Mouse (Mus musculus): ENCODE data around the gene Smo. TPM values are rescaled to one million over a fixed set of nuclear protein-coding genes. Genes with fewer than 3 reads are reported as not detected.
"Not testable (repeated sequence)": the region's sequence is repeated elsewhere in the genome, so short reads cannot be mapped to it uniquely, and the experiment has no call there.

The Smo gene
- total RNA-seq, 2 experiments from 2014 or later, result 14.2 to 16.0 TPM

GRCm38 (mm10) chr6:29726576-29727200 lies 8.6 kb upstream of the Smo start:
- no peak for DNase-seq (ENCODE audit: low spot score in 2 of 2)

GRCm38 (mm10) chr6:29728035-29728434 lies 7.3 kb upstream of the Smo start:
- DNase-seq (ENCODE audit: low spot score in 2 of 2), result no peak

- DNase-seq (ENCODE audit: low spot score in 2 of 2), result no peak
Measured at GRCm38 (mm10) chr6:29729491-29729890, 5.8 kb upstream of the Smo start.

- DNase-seq (ENCODE audit: low spot score in 2 of 2), result peak; percentile 36 to 52
Measured at GRCm38 (mm10) chr6:29735689-29736451, 567 bp downstream of the Smo start.

GRCm38 (mm10) chr6:29736610-29737458 lies 1.5 kb downstream of the Smo start:
- no peak for DNase-seq (ENCODE audit: low spot score in 2 of 2)

- DNase-seq (ENCODE audit: low spot score in 2 of 2), result no peak
Measured at GRCm38 (mm10) chr6:29751466-29752152, 16.3 kb downstream of the Smo start.

GRCm38 (mm10) chr6:29753336-29753735 lies 18.0 kb downstream of the Smo start:
- no peak for DNase-seq (ENCODE audit: low spot score in 2 of 2)

GRCm38 (mm10) chr6:29756001-29756400 lies 20.7 kb downstream of the Smo start:
- no peak for DNase-seq (ENCODE audit: low spot score in 2 of 2)

- DNase-seq (ENCODE audit: low spot score in 2 of 2), result no peak
Measured at GRCm38 (mm10) chr6:29756476-29756875, 21.2 kb downstream of the Smo start.

- peak; percentile 76 to 85 for DNase-seq (ENCODE audit: low spot score in 2 of 2)
Measured at GRCm38 (mm10) chr6:29758417-29758816, 23.1 kb downstream of the Smo start.

GRCm38 (mm10) chr6:29759012-29759679 lies 23.8 kb downstream of the Smo start:
- no peak for DNase-seq (ENCODE audit: low spot score in 2 of 2)

- not testable (repeated sequence) for DNase-seq (ENCODE audit: low spot score in 2 of 2)
Measured at GRCm38 (mm10) chr6:29760397-29760796, 25.1 kb downstream of the Smo start.

GRCm38 (mm10) chr6:29761282-29761681 lies 26.0 kb downstream of the Smo start:
- DNase-seq (ENCODE audit: low spot score in 2 of 2), result no peak

GRCm38 (mm10) chr6:29762524-29762923 lies 27.2 kb downstream of the Smo start:
- DNase-seq (ENCODE audit: low spot score in 2 of 2), result no peak

GRCm38 (mm10) chr6:29766874-29767273 lies 31.6 kb downstream of the Smo start:
- no peak for DNase-seq (ENCODE audit: low spot score in 2 of 2)

GRCm38 (mm10) chr6:29767813-29768660 lies 32.7 kb downstream of the Smo start, which contains the start of gene Ahcyl2:
Gene Ahcyl2 (plus strand): TSS chr6:29768011.
- peak; percentile 91 to 94 for DNase-seq (ENCODE audit: low spot score in 2 of 2)

- DNase-seq (ENCODE audit: low spot score in 2 of 2), result peak in 1 of 2 experiments; percentile 55
Measured at GRCm38 (mm10) chr6:29768791-29769441, 33.6 kb downstream of the Smo start.

- DNase-seq (ENCODE audit: low spot score in 2 of 2), result no peak
Measured at GRCm38 (mm10) chr6:29770672-29771321, 35.5 kb downstream of the Smo start.

- DNase-seq (ENCODE audit: low spot score in 2 of 2), result no peak
Measured at GRCm38 (mm10) chr6:29772236-29772635, 36.9 kb downstream of the Smo start.
